Mouse (Mus musculus) CH12.LX (cell line): ENCODE data around the gene Bbs10. TPM values are rescaled to one million over a fixed set of nuclear protein-coding genes. Genes with fewer than 3 reads are reported as not detected.

Experiments used
- DNase-seq: peaks from one replicate; pipeline ENCODE4 v3.0.0-alpha.2; 2013; ENCODE audit errors: extremely low read depth
- H3K27ac ChIP-seq: 2 replicates; pipeline ENCODE4 v1.5.1; 2012; ENCODE audit warnings: low read depth, mild to moderate bottlenecking, control low read depth, moderate library complexity; ENCODE audit not compliant: insufficient read depth
- H3K27me3 ChIP-seq: replicated peaks from 2 replicates; pipeline ENCODE3; 2012; ENCODE audit warnings: inconsistent platforms
- H3K36me3 ChIP-seq, 2 experiments: replicated peaks in 1 of 2; 2 replicates each; pipeline versions ENCODE3 to v1.6.1; 2012; ENCODE audit warnings: inconsistent platforms in 1 of 2, low read length in 1 of 2, mild to moderate bottlenecking in 1 of 2, mixed read lengths in 1 of 2, moderate library complexity in 1 of 2; ENCODE audit not compliant: control insufficient read depth in 1 of 2, insufficient read depth in 1 of 2
- H3K4me1 ChIP-seq, 2 experiments: 2 replicates each; pipeline ENCODE4 v1.6.1; 2012; ENCODE audit warnings: inconsistent platforms in 1 of 2, moderate library complexity in 1 of 2; ENCODE audit not compliant: insufficient read depth in 2 of 2, control insufficient read depth in 1 of 2
- H3K4me2 ChIP-seq: 2 replicates; pipeline ENCODE4 v1.6.1; 2012; ENCODE audit warnings: low read depth, mild to moderate bottlenecking, control low read depth; ENCODE audit not compliant: poor library complexity, insufficient read depth, severe bottlenecking
- H3K4me3 ChIP-seq, 3 experiments: fragments of 150-350 bp in 1 of 3; sonication (generic) in 1 of 3; replicated peaks in 1 of 3; 2 replicates each; pipeline versions ENCODE3 to v1.5.1; 2011 to 2012; ENCODE audit warnings: low read depth in 2 of 3, low read length in 2 of 3, mild to moderate bottlenecking in 2 of 3, moderate library complexity in 2 of 3, control low read depth in 1 of 3, improper control_type of control experiment in 1 of 3, inconsistent platforms in 1 of 3, mixed read lengths in 1 of 3; ENCODE audit not compliant: poor library complexity in 1 of 3
- H3K79me2 ChIP-seq: replicated peaks from 2 replicates; pipeline ENCODE4 v1.6.1; 2012; ENCODE audit warnings: mild to moderate bottlenecking, moderate library complexity; ENCODE audit not compliant: control insufficient read depth, poor library complexity, insufficient read depth, severe bottlenecking; ENCODE audit errors: extremely low read depth
- H3K9ac ChIP-seq: 2 replicates; pipeline ENCODE4 v1.6.1; 2012; ENCODE audit warnings: low read depth, mild to moderate bottlenecking, control low read depth, moderate library complexity; ENCODE audit not compliant: insufficient read depth
- H3K9me3 ChIP-seq: replicated peaks from 2 replicates; pipeline ENCODE3; 2012; ENCODE audit warnings: low read length, inconsistent platforms, mixed read lengths
- BHLHE40 ChIP-seq: IDR thresholded peaks from 2 replicates; pipeline ENCODE4 v1.6.1; 2011; ENCODE audit warnings: mild to moderate bottlenecking, low read depth, low read length, improper control_type of control experiment
- CHD1 ChIP-seq: IDR thresholded peaks from 2 replicates; pipeline ENCODE4 v1.6.1; 2012; ENCODE audit warnings: low read depth, low read length, improper control_type of control experiment, inconsistent platforms
- CHD2 ChIP-seq: IDR thresholded peaks from 2 replicates; pipeline ENCODE4 v1.6.1; 2011; ENCODE audit warnings: low read length, improper control_type of control experiment
- CTCF ChIP-seq, 2 experiments: IDR thresholded peaks in 1 of 2; conservative IDR thresholded peaks in 1 of 2; 2 replicates each; pipeline ENCODE4 v1.5.1; 2011 to 2012; ENCODE audit warnings: low read depth in 2 of 2, low read length in 2 of 2, improper control_type of control experiment in 1 of 2, inconsistent platforms in 1 of 2, mild to moderate bottlenecking in 1 of 2, moderate library complexity in 1 of 2
- ELF1 ChIP-seq: IDR thresholded peaks from 2 replicates; pipeline ENCODE4 v1.6.1; 2014; ENCODE audit warnings: low read depth, mild to moderate bottlenecking, inconsistent platforms, low read length, improper control_type of control experiment
- EP300 ChIP-seq: IDR thresholded peaks from 2 replicates; pipeline ENCODE4 v1.6.1; 2011; ENCODE audit warnings: low read length, improper control_type of control experiment
- GABPA ChIP-seq: IDR thresholded peaks from 2 replicates; pipeline ENCODE4 v1.6.1; 2012; ENCODE audit warnings: low read depth, low read length, improper control_type of control experiment, inconsistent platforms; ENCODE audit not compliant: insufficient replicate concordance
- HCFC1 ChIP-seq: IDR thresholded peaks from 2 replicates; pipeline ENCODE4 v1.6.1; 2012; ENCODE audit warnings: low read depth, mild to moderate bottlenecking, inconsistent platforms, low read length, improper control_type of control experiment
- JUN ChIP-seq: IDR thresholded peaks from 2 replicates; pipeline ENCODE4 v1.6.1; 2011; ENCODE audit warnings: low read depth, mild to moderate bottlenecking, low read length, improper control_type of control experiment, moderate library complexity; ENCODE audit not compliant: insufficient read depth
- JUND ChIP-seq: conservative IDR thresholded peaks from 2 replicates; pipeline ENCODE4 v1.6.1; 2011; ENCODE audit warnings: low read depth, low read length, improper control_type of control experiment
- MAZ ChIP-seq: IDR thresholded peaks from 2 replicates; pipeline ENCODE4 v1.6.1; 2012; ENCODE audit warnings: low read depth, mild to moderate bottlenecking, inconsistent platforms, low read length, improper control_type of control experiment, moderate library complexity
- MEF2A ChIP-seq: IDR thresholded peaks from 2 replicates; pipeline ENCODE4 v1.6.1; 2014; ENCODE audit warnings: low read depth, mild to moderate bottlenecking, inconsistent platforms, low read length, improper control_type of control experiment, borderline replicate concordance
- PAX5 ChIP-seq: IDR thresholded peaks from 2 replicates; pipeline ENCODE4 v1.6.1; 2012; ENCODE audit warnings: low read length, inconsistent platforms, mixed read lengths
- POLR2A ChIP-seq: IDR thresholded peaks from 2 replicates; pipeline ENCODE4 v1.6.1; 2011; ENCODE audit warnings: low read depth, mild to moderate bottlenecking, improper control_type of control experiment, low read length
- POLR2AphosphoS2 ChIP-seq: IDR thresholded peaks from 2 replicates; pipeline ENCODE4 v1.6.1; 2011; ENCODE audit warnings: low read depth, low read length, improper control_type of control experiment
- SMC3 ChIP-seq: IDR thresholded peaks from 2 replicates; pipeline ENCODE4 v1.6.1; 2011; ENCODE audit warnings: low read depth, low read length, improper control_type of control experiment
- TBP ChIP-seq: conservative IDR thresholded peaks from 2 replicates; pipeline ENCODE4 v1.6.1; 2011; ENCODE audit warnings: low read depth, low read length, improper control_type of control experiment
- USF1 ChIP-seq: IDR thresholded peaks from 2 replicates; pipeline ENCODE4 v1.6.1; 2014; ENCODE audit warnings: low read depth, mild to moderate bottlenecking, inconsistent platforms, low read length, improper control_type of control experiment
- USF2 ChIP-seq: conservative IDR thresholded peaks from 2 replicates; pipeline ENCODE4 v1.6.1; 2011; ENCODE audit warnings: low read depth, low read length, improper control_type of control experiment
- ZC3H11A ChIP-seq: IDR thresholded peaks from 2 replicates; pipeline ENCODE4 v1.6.1; 2012; ENCODE audit warnings: low read depth, mild to moderate bottlenecking, inconsistent platforms, low read length, improper control_type of control experiment
- ZKSCAN1 ChIP-seq: IDR thresholded peaks from 2 replicates; pipeline ENCODE4 v1.6.1; 2012; ENCODE audit warnings: low read depth, inconsistent platforms, low read length, improper control_type of control experiment, borderline replicate concordance
- ZMIZ1 ChIP-seq: IDR thresholded peaks from 2 replicates; pipeline ENCODE4 v1.6.1; 2012; ENCODE audit warnings: low read depth, mild to moderate bottlenecking, inconsistent platforms, low read length, improper control_type of control experiment
- ZNF384 ChIP-seq: IDR thresholded peaks from 2 replicates; pipeline ENCODE4 v1.6.1; 2012; ENCODE audit warnings: low read depth, low read length, improper control_type of control experiment, inconsistent platforms
- dilution Hi-C: fragments of 300-500 bp; cut with MboI; formaldehyde crosslinking; loops from 2 replicates; pipeline ENCODE4 v1.14.3; 2020; ENCODE audit warnings: low sequenced_read_pairs; ENCODE audit not compliant: extremely low pct_unique_long_range_greater_than_20kb, extremely low pct_ligation_motif_present
- in situ Hi-C: fragments of 300-500 bp; cut with MboI; formaldehyde crosslinking; loops from 3 replicates; pipeline ENCODE4 v1.14.3; 2019; ENCODE audit warnings: low sequenced_read_pairs, low pct_ligation_motif_present, low pct_unique_long_range_greater_than_20kb, mixed read lengths
- polyA plus RNA-seq: library from polyadenylated mRNA; unstranded; fragments of >175 nt; gene quantifications from 2 replicates; pipeline ENCODE4 v1.2.1, GENCODE M21; 2012; ENCODE audit warnings: low read depth; ENCODE audit not compliant: insufficient read length
- total RNA-seq, 2 experiments: library from RNA; depleted of rRNA; stranded (reverse); fragments of 300-350 nt in 1 of 2; fragments of >200 nt in 1 of 2; gene quantifications; 2 replicates each; pipeline ENCODE4 v1.2.3; 2012 to 2014

Bbs10 gene
- total and polyA plus RNA-seq, 3 experiments = 2.2 to 6.0 (median 4.5) TPM

DNA sequence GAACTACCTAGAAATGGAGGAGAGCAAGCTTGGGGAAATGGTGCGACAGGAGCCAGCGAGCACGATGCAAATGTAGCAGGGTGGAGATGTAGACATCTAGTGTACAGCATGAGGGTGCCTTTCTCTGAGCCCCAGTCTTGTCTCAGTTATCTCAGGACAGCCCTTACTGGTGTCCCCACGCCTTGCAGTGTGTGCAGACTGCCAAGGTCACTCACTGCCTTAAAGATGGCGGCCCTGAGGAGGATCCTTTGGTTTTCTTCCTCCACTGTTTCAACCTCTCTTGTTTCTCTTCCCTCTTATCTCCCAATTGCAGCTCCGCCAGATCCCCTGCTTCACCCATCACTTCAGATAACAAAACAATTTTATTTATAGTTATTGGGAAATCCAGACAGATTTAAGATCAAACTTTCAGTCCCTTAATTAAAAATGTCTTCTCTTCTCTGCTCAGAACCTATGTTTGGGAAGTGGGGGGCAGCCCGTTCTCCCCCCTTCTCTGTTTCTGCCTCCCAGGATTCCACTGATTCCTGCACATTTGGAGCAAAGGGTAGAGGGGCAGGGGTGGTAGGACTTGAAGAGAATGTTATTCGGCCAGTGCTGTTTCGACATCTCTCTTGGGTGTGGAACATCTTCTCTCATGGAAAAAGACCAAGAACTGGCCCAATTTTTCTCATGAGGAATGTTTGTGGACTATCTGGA, 20.5 kb downstream of the Bbs10 start:
- no peaks in the 10 kb centered on the region; a peak in 1 of 4 replicates for H3K4me1 ChIP-seq
- DNase-seq = no peak
- dilution Hi-C loops = no loop called here
- no peaks in the 10 kb centered on the region for H3K27me3 ChIP-seq
- no peaks in the 10 kb centered on the region for H3K79me2 ChIP-seq
- H3K36me3 ChIP-seq = no peaks in the 10 kb centered on the region
- H3K27ac ChIP-seq = no peak overlapping the region
- no peak overlapping the region for H3K4me3 ChIP-seq
- H3K9ac ChIP-seq = no peak overlapping the region
- TF ChIP-seq BHLHE40 (no peak), GABPA (no peak), USF1 (no peak), ZMIZ1 (no peak), EP300 (no peak), JUND (no peak)
- in situ Hi-C loops = loop anchor here (25.0 kb wide), 2 partner anchors 318 to 618 kb away; no protein-coding TSS in a partner anchor
- no peak overlapping the region for H3K4me2 ChIP-seq
- peaks cover 6% of the 10 kb centered on the region for H3K9me3 ChIP-seq

DNA sequence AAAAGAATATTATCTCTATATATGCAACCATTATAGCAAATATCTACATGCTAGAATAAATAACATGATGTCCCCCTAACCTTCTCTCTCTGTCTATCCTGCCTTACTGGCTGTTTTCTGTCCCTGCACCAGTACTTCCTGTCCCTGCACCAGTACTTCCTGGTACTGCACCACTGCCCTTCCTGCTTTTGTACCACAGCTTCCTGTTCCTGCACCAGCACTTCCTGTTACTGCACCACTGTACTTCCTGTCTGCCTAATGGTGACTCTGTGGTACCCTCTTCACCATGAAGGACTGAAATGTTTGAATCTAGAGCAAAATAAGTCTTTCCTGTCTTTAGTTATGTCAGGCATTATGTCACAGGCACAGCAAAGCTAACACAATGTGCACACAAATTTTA, 22.1 kb downstream of the Bbs10 start:
- H3K79me2 ChIP-seq = no peaks in the 10 kb centered on the region
- no peak overlapping the region for H3K4me2 ChIP-seq
- DNase-seq = no peak
- H3K9me3 ChIP-seq = peaks cover 6% of the 10 kb centered on the region
- in situ Hi-C loops = loop anchor here (25.0 kb wide), 2 partner anchors 317 to 617 kb away; no protein-coding TSS in a partner anchor
- no peak overlapping the region for H3K9ac ChIP-seq
- H3K27me3 ChIP-seq = no peaks in the 10 kb centered on the region
- no peak for TF ChIP-seq BHLHE40
- TF ChIP-seq ELF1 = peak; percentile 78
- peak; percentile 19; the same call in 1 of the 2 replicates for TF ChIP-seq HCFC1
- H3K36me3 ChIP-seq = no peaks in the 10 kb centered on the region
- dilution Hi-C loops = no loop called here
- no peak overlapping the region for H3K4me3 ChIP-seq
- H3K4me1 ChIP-seq = no peaks in the 10 kb centered on the region; a peak in 1 of 4 replicates
- H3K27ac ChIP-seq = no peak overlapping the region

- H3K36me3 ChIP-seq = no peaks in the 10 kb centered on the region
- DNase-seq = no peak
- dilution Hi-C loops = no loop called here
- peaks cover 2% of the 10 kb centered on the region for H3K27me3 ChIP-seq
- H3K4me3 ChIP-seq = no peak overlapping the region
- H3K9ac ChIP-seq = no peak overlapping the region
- H3K4me2 ChIP-seq = no peak overlapping the region
- H3K27ac ChIP-seq = no peak overlapping the region
- in situ Hi-C loops = no loop called here
- no peaks in the 10 kb centered on the region for H3K79me2 ChIP-seq
- no peak for TF ChIP-seq PAX5
- no peak for TF ChIP-seq MAZ
- no peak for TF ChIP-seq EP300
- no peak for TF ChIP-seq ZMIZ1
- TF ChIP-seq CTCF (conservative IDR thresholded peaks at IDR 0.05 in 1 of 2, IDR thresholded peaks at IDR 0.05 in 1 of 2; ENCODE audit: low read depth in 2 of 2, low read length in 2 of 2) = no peak
- TF ChIP-seq POLR2AphosphoS2 = no peak
- no peak for TF ChIP-seq ZNF384
- no peak for TF ChIP-seq SMC3
- TF ChIP-seq TBP = no peak
- TF ChIP-seq POLR2A = no peak
- no peak for TF ChIP-seq MEF2A
- no peak for TF ChIP-seq USF2
- no peak for TF ChIP-seq JUN
- TF ChIP-seq ZKSCAN1 = no peak
- TF ChIP-seq CHD2 = no peak
- no peak for TF ChIP-seq CHD1
- no peak for TF ChIP-seq ZC3H11A
- H3K9me3 ChIP-seq = no peaks in the 10 kb centered on the region
- H3K4me1 ChIP-seq = no peaks in the 10 kb centered on the region
Measured at GRCm38 (mm10) chr10:111327957-111328356, 29.5 kb downstream of the Bbs10 start.
